Mouse (Mus musculus) limb, embryonic 13.5 days (tissue): ENCODE measurements around the gene Tenm1. TPM values are rescaled to one million over a fixed set of nuclear protein-coding genes. Genes with fewer than 3 reads are reported as not detected.

Experiments
- ATAC-seq: fragments of 200-750 bp; cut with Nextera tagmentation; 2 replicates; pipeline ENCODE4 v1.8.0; 2017; ENCODE audit warnings: low read depth, moderate number of reproducible peaks, moderate TSS enrichment; ENCODE audit not compliant: low FRiP score
- H3K27ac ChIP-seq: fragments of 300-500 bp; sonication (generic); 2 replicates; pipeline ENCODE4 v1.5.1; 2015; ENCODE audit warnings: inconsistent platforms, mild to moderate bottlenecking, moderate library complexity
- H3K27me3 ChIP-seq: fragments of 300-500 bp; sonication (generic); 2 replicates; pipeline ENCODE4 v1.6.1; 2015; ENCODE audit warnings: mild to moderate bottlenecking, inconsistent platforms
- H3K36me3 ChIP-seq: fragments of 300-500 bp; sonication (generic); 2 replicates; pipeline ENCODE4 v1.6.1; 2015; ENCODE audit warnings: inconsistent platforms, mild to moderate bottlenecking, moderate library complexity
- H3K4me1 ChIP-seq: fragments of 300-500 bp; sonication (generic); 2 replicates; pipeline ENCODE4 v1.6.1; 2015; ENCODE audit warnings: inconsistent platforms
- H3K4me2 ChIP-seq: fragments of 300-500 bp; sonication (generic); replicated peaks from 2 replicates; pipeline ENCODE4 v1.6.1; 2015; ENCODE audit warnings: inconsistent platforms, mild to moderate bottlenecking, moderate library complexity
- H3K4me3 ChIP-seq: fragments of 300-500 bp; sonication (generic); 2 replicates; pipeline ENCODE4 v1.5.1; 2015; ENCODE audit warnings: moderate library complexity, mild to moderate bottlenecking, inconsistent platforms
- H3K9ac ChIP-seq: fragments of 300-500 bp; sonication (generic); 2 replicates; pipeline ENCODE4 v1.6.1; 2015; ENCODE audit warnings: mild to moderate bottlenecking, inconsistent platforms
- H3K9me3 ChIP-seq: fragments of 300-500 bp; sonication (generic); 2 replicates; pipeline ENCODE4 v1.6.1; 2016; ENCODE audit warnings: inconsistent platforms
- WGBS: fragments of 180-500 bp; shearing (Covaris S2); methylation state at CpG from one replicate; pipeline ENCODE4 v1.1.7; 2015; 5-methylcytosine and 5-hydroxymethylcytosine counted together
- polyA plus RNA-seq: library from polyadenylated mRNA; unstranded; fragments of >200 nt; fragmentation: Nextera tagmentation; extraction: Ambion mirVana; gene quantifications from 2 replicates; pipeline ENCODE4 v1.2.1, GENCODE M21; 2015

Tenm1 gene
- polyA plus RNA-seq, 1 experiment from 2014 or later = 3.9 TPM

- 76% methylated on average over 4 of the region's 4 CpGs for WGBS
- ATAC-seq = no peak
Observed at GRCm38 (mm10) chrX:43235844-43236243, 193.1 kb downstream of the Tenm1 start.

DNA sequence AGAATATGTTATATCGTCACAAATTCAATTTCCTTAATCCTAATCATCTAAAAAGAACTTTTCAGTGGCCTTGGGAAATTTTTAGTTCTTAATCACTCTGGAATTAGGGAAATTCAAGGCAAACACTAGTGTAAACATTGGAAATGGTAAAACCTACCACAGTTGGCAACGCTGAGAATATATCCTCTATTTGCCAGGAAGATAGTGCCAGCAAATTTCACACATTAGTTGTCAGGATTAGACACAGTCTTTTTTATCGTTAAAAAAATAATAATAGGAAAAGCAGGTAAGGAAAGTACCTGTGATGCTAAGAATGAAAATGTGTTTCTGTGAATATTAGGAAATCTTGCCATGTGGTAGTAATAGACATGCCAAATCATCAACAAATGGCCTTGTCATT is 223.9 kb downstream of the Tenm1 start:
- no peak overlapping the region for H3K9ac ChIP-seq
- ATAC-seq = no peak
- 91% methylated on average over 3 of the region's 3 CpGs for WGBS
- H3K4me2 ChIP-seq = no peak overlapping the region
- H3K4me1 ChIP-seq = no peaks in the 10 kb centered on the region
- H3K4me3 ChIP-seq = no peak overlapping the region
- H3K36me3 ChIP-seq = no peaks in the 10 kb centered on the region
- H3K9me3 ChIP-seq = no peaks in the 10 kb centered on the region
- H3K27me3 ChIP-seq = no peaks in the 10 kb centered on the region
- H3K27ac ChIP-seq = no peak overlapping the region

More at GRCm38 (mm10) chrX:43235844-43236243, 193.1 kb downstream of the Tenm1 start:
- H3K36me3 ChIP-seq = no peaks in the 10 kb centered on the region
- no peak overlapping the region for H3K27ac ChIP-seq
- no peaks in the 10 kb centered on the region for H3K9me3 ChIP-seq
- H3K9ac ChIP-seq = no peak overlapping the region
- H3K27me3 ChIP-seq = no peaks in the 10 kb centered on the region
- H3K4me1 ChIP-seq = no peaks in the 10 kb centered on the region
- H3K4me2 ChIP-seq = no peak overlapping the region
- no peak overlapping the region for H3K4me3 ChIP-seq

DNA sequence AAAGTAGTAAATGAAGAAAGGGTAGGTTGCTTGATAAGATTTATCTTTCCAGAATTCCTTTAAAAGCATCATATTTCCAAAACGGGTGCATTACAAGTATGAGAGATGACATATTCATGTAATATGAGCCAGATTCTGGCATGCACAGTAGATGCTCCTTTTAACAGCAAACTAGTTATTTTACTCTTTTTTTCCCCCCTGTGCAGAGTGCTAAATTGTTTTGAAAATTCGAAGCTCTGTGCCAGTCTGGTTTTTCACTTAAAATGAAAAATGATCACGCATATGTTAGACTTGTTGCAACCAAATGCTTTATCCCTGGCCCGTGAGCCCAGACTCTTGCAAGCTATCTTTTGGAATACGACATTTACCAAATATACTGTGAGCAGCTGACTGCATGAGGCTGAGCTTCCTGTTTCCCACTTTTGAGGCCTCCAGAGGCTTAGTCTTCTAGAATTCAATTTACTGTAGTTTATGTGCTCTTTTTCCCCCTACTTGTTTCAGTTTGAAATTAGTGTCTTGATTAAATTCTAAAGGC is 226.6 kb downstream of the Tenm1 start:
- Histone ChIP-seq H3K4me1 (no peaks in the 10 kb centered on the region), H3K27me3 (no peaks in the 10 kb centered on the region), H3K36me3 (no peaks in the 10 kb centered on the region), H3K27ac (no peak overlapping the region), H3K9ac (no peak overlapping the region), H3K4me2 (no peak overlapping the region), H3K4me3 (no peak overlapping the region), H3K9me3 (no peaks in the 10 kb centered on the region)
- WGBS = 58% methylated on average over 5 of the region's 5 CpGs
- ATAC-seq = no peak

DNA sequence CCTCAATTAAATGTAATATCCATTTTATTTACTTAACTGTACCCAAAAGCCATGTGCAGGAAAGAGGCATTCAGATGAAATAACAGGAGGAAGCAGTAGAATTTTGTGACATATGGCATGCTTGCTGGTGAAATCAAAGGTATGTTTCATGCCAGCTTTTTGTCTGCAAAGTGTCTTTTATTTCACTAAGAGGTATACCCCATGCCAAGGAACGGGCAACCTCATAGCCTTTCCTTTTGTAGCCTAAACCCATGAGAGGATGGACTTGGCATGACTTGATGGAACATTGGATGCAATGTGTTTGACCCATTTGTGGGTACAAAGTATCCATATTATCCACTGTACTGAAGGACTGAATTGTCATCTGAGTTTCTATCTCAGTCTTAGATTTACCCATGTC is 246.0 kb downstream of the Tenm1 start:
- Histone ChIP-seq H3K4me1 (no peaks in the 10 kb centered on the region), H3K4me2 (no peak overlapping the region), H3K9ac (no peak overlapping the region), H3K27me3 (no peaks in the 10 kb centered on the region), H3K36me3 (no peaks in the 10 kb centered on the region), H3K4me3 (no peak overlapping the region), H3K9me3 (no peaks in the 10 kb centered on the region), H3K27ac (no peak overlapping the region)
- ATAC-seq = no peak
- 88% methylated on average over 1 of the region's 1 CpGs for WGBS

DNA sequence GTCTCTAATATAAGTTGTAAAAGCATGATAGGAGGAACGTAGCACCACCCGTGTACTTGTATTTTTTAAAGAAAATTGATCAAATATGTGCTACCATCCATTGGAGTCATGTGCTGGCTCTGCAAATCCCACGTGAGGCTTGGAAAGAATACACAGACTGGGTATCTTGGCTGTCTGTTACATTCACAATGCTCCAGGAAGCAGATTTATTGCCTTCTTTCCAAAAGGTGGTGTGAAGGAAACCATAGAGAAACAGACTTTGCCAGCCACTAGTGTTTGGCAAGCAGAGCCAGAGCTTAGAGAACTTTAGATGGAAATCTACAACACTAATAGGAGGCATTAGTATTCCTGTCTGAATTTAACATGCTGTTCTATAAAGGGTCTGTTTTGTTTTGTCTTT is 277.4 kb downstream of the Tenm1 start:
- H3K4me1 ChIP-seq = no peaks in the 10 kb centered on the region
- 80% methylated on average over 3 of the region's 3 CpGs for WGBS
- H3K9me3 ChIP-seq = no peaks in the 10 kb centered on the region
- no peaks in the 10 kb centered on the region for H3K27me3 ChIP-seq
- no peak overlapping the region for H3K9ac ChIP-seq
- ATAC-seq = no peak
- H3K4me3 ChIP-seq = no peak overlapping the region
- H3K27ac ChIP-seq = no peak overlapping the region
- H3K4me2 ChIP-seq = no peak overlapping the region
- no peaks in the 10 kb centered on the region for H3K36me3 ChIP-seq

- Histone ChIP-seq H3K27me3 (no peaks in the 10 kb centered on the region), H3K9me3 (no peaks in the 10 kb centered on the region), H3K4me1 (no peaks in the 10 kb centered on the region), H3K9ac (no peak overlapping the region), H3K36me3 (no peaks in the 10 kb centered on the region), H3K27ac (no peak overlapping the region), H3K4me2 (no peak overlapping the region), H3K4me3 (no peak overlapping the region)
- 70% methylated on average over 2 of the region's 2 CpGs for WGBS
- no peak for ATAC-seq
Observed at GRCm38 (mm10) chrX:43129696-43130095, 299.2 kb downstream of the Tenm1 start.

DNA sequence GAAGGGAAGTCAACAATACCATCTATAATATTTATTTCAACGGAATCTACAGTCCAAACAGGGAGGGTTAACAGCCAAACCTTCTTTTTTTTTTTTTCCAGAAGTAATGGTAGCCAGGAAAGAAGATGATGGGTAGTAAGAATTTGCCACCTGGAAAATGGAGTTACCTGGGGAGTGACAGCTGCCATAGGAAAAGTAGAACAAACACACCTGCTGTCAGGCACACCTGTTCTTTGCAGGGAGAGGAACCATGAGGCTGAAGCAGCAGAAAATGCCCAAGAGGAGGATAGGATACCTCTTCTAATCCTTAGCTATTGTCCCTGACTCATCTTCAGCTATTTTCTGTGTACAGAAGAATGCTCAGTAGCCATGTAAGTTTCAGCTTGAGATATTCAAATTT is 306.4 kb downstream of the Tenm1 start:
- no peaks in the 10 kb centered on the region for H3K4me1 ChIP-seq
- H3K36me3 ChIP-seq = no peaks in the 10 kb centered on the region
- no peak overlapping the region for H3K27ac ChIP-seq
- ATAC-seq = no peak
- no peak overlapping the region for H3K4me3 ChIP-seq
- H3K27me3 ChIP-seq = no peaks in the 10 kb centered on the region
- no peak overlapping the region for H3K4me2 ChIP-seq
- H3K9ac ChIP-seq = no peak overlapping the region
- no peaks in the 10 kb centered on the region for H3K9me3 ChIP-seq
- WGBS = 67% methylated on average over 1 of the region's 1 CpGs

GRCm38 (mm10) chrX:43122001-43122400 is 306.9 kb downstream of the Tenm1 start:
- 66% methylated on average over 1 of the region's 1 CpGs for WGBS
- Histone ChIP-seq H3K36me3 (no peaks in the 10 kb centered on the region), H3K9me3 (no peaks in the 10 kb centered on the region), H3K4me2 (no peak overlapping the region), H3K27ac (no peak overlapping the region), H3K9ac (no peak overlapping the region), H3K4me3 (no peak overlapping the region), H3K27me3 (no peaks in the 10 kb centered on the region), H3K4me1 (no peaks in the 10 kb centered on the region)
- ATAC-seq = no peak

GRCm38 (mm10) chrX:42986100-42986499 is 442.8 kb downstream of the Tenm1 start:
- Histone ChIP-seq H3K27ac (no peak overlapping the region), H3K9me3 (no peaks in the 10 kb centered on the region), H3K36me3 (no peaks in the 10 kb centered on the region), H3K4me3 (no peak overlapping the region), H3K27me3 (no peaks in the 10 kb centered on the region), H3K4me2 (no peak overlapping the region), H3K4me1 (no peaks in the 10 kb centered on the region), H3K9ac (no peak overlapping the region)
- WGBS = 40% methylated on average over 2 of the region's 2 CpGs
- ATAC-seq = no peak

- no peaks in the 10 kb centered on the region for H3K27me3 ChIP-seq
- no peaks in the 10 kb centered on the region for H3K9me3 ChIP-seq
- no peak overlapping the region for H3K9ac ChIP-seq
- H3K4me3 ChIP-seq = no peak overlapping the region
- 0% methylated on average over 1 of the region's 1 CpGs for WGBS
- no peaks in the 10 kb centered on the region for H3K36me3 ChIP-seq
- ATAC-seq = no peak
- no peak overlapping the region for H3K4me2 ChIP-seq
- H3K27ac ChIP-seq = no peak overlapping the region
- no peaks in the 10 kb centered on the region for H3K4me1 ChIP-seq
Observed at GRCm38 (mm10) chrX:42973562-42973961, 455.4 kb downstream of the Tenm1 start.

DNA sequence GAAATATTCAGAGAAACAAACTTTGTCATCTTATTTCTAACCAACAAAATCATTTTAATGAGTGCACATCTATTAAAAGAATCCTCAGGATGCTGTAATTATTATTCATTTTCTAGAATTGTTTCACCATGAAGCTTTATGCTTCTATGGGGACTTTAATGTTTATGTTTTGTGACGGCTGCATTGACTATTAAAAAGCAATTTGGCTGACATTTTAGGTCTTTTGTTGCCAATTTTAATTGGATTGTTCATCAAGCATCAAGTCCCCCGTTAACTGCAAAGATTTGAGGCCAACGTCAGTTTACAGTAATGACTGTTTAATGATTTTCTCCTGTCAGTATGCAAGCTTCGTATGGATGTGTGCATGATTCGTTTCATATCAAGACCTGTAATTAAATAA is 461.3 kb downstream of the Tenm1 start:
- no peaks in the 10 kb centered on the region for H3K9me3 ChIP-seq
- no peak for ATAC-seq
- WGBS = 60% methylated on average over 5 of the region's 5 CpGs

GRCm38 (mm10) chrX:42861731-42862130 is 567.2 kb downstream of the Tenm1 start:
- 88% methylated on average over 1 of the region's 1 CpGs for WGBS
- no peaks in the 10 kb centered on the region for H3K9me3 ChIP-seq
- no peaks in the 10 kb centered on the region for H3K27me3 ChIP-seq
- H3K4me2 ChIP-seq = no peak overlapping the region
- ATAC-seq = no peak
- no peak overlapping the region for H3K4me3 ChIP-seq
- no peaks in the 10 kb centered on the region for H3K36me3 ChIP-seq
- H3K9ac ChIP-seq = no peak overlapping the region
- H3K4me1 ChIP-seq = no peaks in the 10 kb centered on the region
- H3K27ac ChIP-seq = no peak overlapping the region

More for the DNA sequence above, 461.3 kb downstream of the Tenm1 start:
- no peak overlapping the region for H3K27ac ChIP-seq
- no peak overlapping the region for H3K4me3 ChIP-seq
- no peaks in the 10 kb centered on the region for H3K36me3 ChIP-seq
- H3K4me1 ChIP-seq = no peaks in the 10 kb centered on the region
- H3K4me2 ChIP-seq = no peak overlapping the region
- H3K9ac ChIP-seq = no peak overlapping the region
- H3K27me3 ChIP-seq = no peaks in the 10 kb centered on the region

DNA sequence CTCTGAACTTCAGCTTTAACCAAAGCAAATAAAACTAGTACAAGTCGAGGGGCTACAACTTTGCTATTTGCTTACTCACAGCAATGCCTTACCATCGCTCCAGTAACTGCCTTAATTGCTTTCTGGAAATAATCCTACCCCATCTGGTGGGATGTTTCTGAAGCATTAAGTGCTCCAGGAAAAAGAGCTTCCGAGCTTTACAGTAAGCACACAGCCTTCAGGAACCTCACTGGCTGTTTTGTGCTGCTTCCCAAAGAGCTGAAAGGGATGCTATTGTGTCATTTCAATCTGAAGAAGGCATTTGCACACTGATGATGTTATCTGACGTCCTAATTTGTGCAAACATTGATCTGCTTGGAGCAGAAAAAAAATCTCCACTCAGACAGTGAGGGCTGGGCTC is 647.4 kb downstream of the Tenm1 start:
- WGBS = 44% methylated on average over 4 of the region's 4 CpGs
- Histone ChIP-seq H3K9me3 (no peaks in the 10 kb centered on the region), H3K4me1 (no peaks in the 10 kb centered on the region), H3K36me3 (no peaks in the 10 kb centered on the region), H3K9ac (no peak overlapping the region), H3K4me2 (no peak overlapping the region), H3K27ac (no peak overlapping the region), H3K27me3 (no peaks in the 10 kb centered on the region), H3K4me3 (no peak overlapping the region)
- ATAC-seq = no peak
